Mouse (Mus musculus) E14TG2a.4 (cell line): ENCODE measurements around the gene Ccdc77.
"Not testable (repeated sequence)": the region's sequence is repeated elsewhere in the genome, so short reads cannot be mapped to it uniquely, and the experiment has no call there.

Experiments used
- H3K27me3 ChIP-seq: 2 replicates; pipeline ENCODE4 v1.6.1; 2014; ENCODE audit warnings: low read length, control low read depth; ENCODE audit not compliant: insufficient read depth
- H3K36me3 ChIP-seq: 2 replicates; pipeline ENCODE4 v1.6.1; 2014; ENCODE audit warnings: low read length, control low read depth; ENCODE audit not compliant: insufficient read depth
- H3K4me1 ChIP-seq: replicated peaks from 2 replicates; pipeline ENCODE4 v1.6.1; 2014; ENCODE audit warnings: low read depth, low read length, control low read depth
- H3K4me3 ChIP-seq: replicated peaks from 2 replicates; pipeline ENCODE4 v1.5.1; 2014; ENCODE audit warnings: mild to moderate bottlenecking, low read length
- H3K9me3 ChIP-seq: 2 replicates; pipeline ENCODE4 v1.6.1; 2014; ENCODE audit warnings: low read length, control low read depth
- CTCF ChIP-seq: conservative IDR thresholded peaks from 2 replicates; pipeline ENCODE4 v1.5.1; 2014; ENCODE audit warnings: low read length
- NANOG ChIP-seq: IDR thresholded peaks from 2 replicates; pipeline ENCODE4 v1.6.1; 2014; ENCODE audit warnings: borderline replicate concordance, low read length, mixed read lengths
- POU5F1 ChIP-seq: IDR thresholded peaks from 2 replicates; pipeline ENCODE4 v1.6.1; 2014; ENCODE audit warnings: low read length, borderline replicate concordance

Gene Ccdc77

GRCm38 (mm10) chr6:120302755-120303316, 61.3 kb downstream of the Ccdc77 start:
- peak overlapping the region; percentile 65 for H3K4me3 ChIP-seq
- no peaks in the 10 kb centered on the region for H3K9me3 ChIP-seq
- H3K36me3 ChIP-seq = no peaks in the 10 kb centered on the region
- TF ChIP-seq NANOG (no peak), POU5F1 (no peak), CTCF (peak; percentile 47)
- no peaks in the 10 kb centered on the region for H3K27me3 ChIP-seq
- H3K4me1 ChIP-seq = peaks cover 63% of the 10 kb centered on the region

GRCm38 (mm10) chr6:120301137-120301536, 63.0 kb downstream of the Ccdc77 start:
- peaks cover 50% of the 10 kb centered on the region for H3K4me1 ChIP-seq

GRCm38 (mm10) chr6:120296589-120296988, 67.6 kb downstream of the Ccdc77 start:
- not testable (repeated sequence) for H3K9me3 ChIP-seq, H3K27me3 ChIP-seq, H3K36me3 ChIP-seq, H3K4me3 ChIP-seq
- peaks cover 56% of the 10 kb centered on the region for H3K4me1 ChIP-seq
- TF ChIP-seq CTCF = peak; percentile 61

More at GRCm38 (mm10) chr6:120301137-120301536, 63.0 kb downstream of the Ccdc77 start:
- Histone ChIP-seq H3K4me3 (peak overlapping the region; percentile 35; the same call in 1 of the 2 replicates), H3K9me3 (no peaks in the 10 kb centered on the region), H3K36me3 (no peaks in the 10 kb centered on the region), H3K27me3 (no peaks in the 10 kb centered on the region)
- TF ChIP-seq NANOG (no peak), POU5F1 (no peak), CTCF (peak; percentile 45)

- Histone ChIP-seq H3K4me1 (peaks cover 61% of the 10 kb centered on the region), H3K4me3 (peak overlapping the region; percentile 93), H3K9me3 (no peaks in the 10 kb centered on the region), H3K36me3 (no peaks in the 10 kb centered on the region), H3K27me3 (no peaks in the 10 kb centered on the region)
- no peak for TF ChIP-seq CTCF
- TF ChIP-seq POU5F1 = no peak
- no peak for TF ChIP-seq NANOG
Observed at GRCm38 (mm10) chr6:120294785-120295133, 69.4 kb downstream of the Ccdc77 start.

GRCm38 (mm10) chr6:120294056-120294784, 70.0 kb downstream of the Ccdc77 start, which contains the start of the genes D330020A13Rik and B4galnt3:
D330020A13Rik (plus strand) TSS chr6:120294364.
B4galnt3 (minus strand) TSS chr6:120294559.
- peaks cover 67% of the 10 kb centered on the region for H3K4me1 ChIP-seq
- no peak for TF ChIP-seq POU5F1
- no peak for TF ChIP-seq CTCF
- no peak for TF ChIP-seq NANOG
- H3K9me3 ChIP-seq = no peaks in the 10 kb centered on the region
- peak within 1 kb of the TSS; percentile 93 for H3K4me3 ChIP-seq
- H3K27me3 ChIP-seq = no peaks in the 10 kb centered on the region
- H3K36me3 ChIP-seq = no peaks in the 10 kb centered on the region

GRCm38 (mm10) chr6:120291396-120292009, 72.7 kb downstream of the Ccdc77 start:
- H3K4me1 ChIP-seq = peaks cover 85% of the 10 kb centered on the region
- no peak for TF ChIP-seq NANOG
- no peak for TF ChIP-seq POU5F1
- no peak for TF ChIP-seq CTCF
- no peaks in the 10 kb centered on the region for H3K27me3 ChIP-seq
- peak overlapping the region; percentile 27; the same call in 1 of the 2 replicates for H3K4me3 ChIP-seq
- no peaks in the 10 kb centered on the region for H3K9me3 ChIP-seq
- H3K36me3 ChIP-seq = no peaks in the 10 kb centered on the region

GRCm38 (mm10) chr6:120289430-120289829, 74.7 kb downstream of the Ccdc77 start:
- Histone ChIP-seq H3K4me1 (peaks cover 80% of the 10 kb centered on the region), H3K9me3 (no peaks in the 10 kb centered on the region), H3K27me3 (no peaks in the 10 kb centered on the region), H3K36me3 (peaks cover 8% of the 10 kb centered on the region), H3K4me3 (peak overlapping the region; percentile 8; the same call in 1 of the 2 replicates)
- no peak for TF ChIP-seq CTCF
- no peak for TF ChIP-seq NANOG
- TF ChIP-seq POU5F1 = no peak

- TF ChIP-seq CTCF (no peak), NANOG (no peak), POU5F1 (no peak)
- Histone ChIP-seq H3K36me3 (peaks cover 16% of the 10 kb centered on the region), H3K4me3 (0 out of 2 replicates have a peak overlapping the region, but pooled peaks have one; percentile 14), H3K9me3 (no peaks in the 10 kb centered on the region), H3K27me3 (no peaks in the 10 kb centered on the region), H3K4me1 (peaks cover 86% of the 10 kb centered on the region)
Observed at GRCm38 (mm10) chr6:120288541-120288940, 75.6 kb downstream of the Ccdc77 start.
